Mouse (Mus musculus) gastrocnemius, postnatal 14 days (tissue): ENCODE measurements around the gene Pcsk2. TPM values are rescaled to one million over a fixed set of nuclear protein-coding genes. Genes with fewer than 3 reads are reported as not detected.

Source experiments
- DNase-seq: peaks from one replicate; pipeline ENCODE4 v3.0.0; 2021; ENCODE audit warnings: mixed read lengths
- intact Hi-C: fragments of 180-260 bp; cut with DNase I; formaldehyde crosslinking; loops from one replicate; pipeline ENCODE4 v1.15.1; 2025; ENCODE audit warnings: low total_unique reads
- total RNA-seq, 2 experiments: library from RNA; stranded (reverse); gene quantifications; 2 replicates each; pipeline ENCODE4 v1.2.3; 2021

The Pcsk2 gene
- total RNA-seq, 2 experiments from 2014 or later = 0.18 to 0.35 TPM

- peak; percentile 74 for DNase-seq
- intact Hi-C loops = loop anchor here (10.0 kb wide), 2 partner anchors 422 to 592 kb away; no protein-coding TSS in a partner anchor
Observed at GRCm38 (mm10) chr2:143862484-143863231, 316.7 kb downstream of the Pcsk2 start, which contains the start of gene Bfsp1. TSS of gene Bfsp1 (minus strand) at chr2:143863173.

GRCm38 (mm10) chr2:143864600-143864999, 318.6 kb downstream of the Pcsk2 start:
- no peak for DNase-seq
- intact Hi-C loops = loop anchor here (10.0 kb wide), 2 partner anchors 420 to 590 kb away; no protein-coding TSS in a partner anchor
